Mouse (Mus musculus) urinary bladder, adult 18-20 months (tissue): ENCODE results near the gene Tmem51.

ENCODE experiments used
- DNase-seq, 2 experiments: peaks; one replicate each; pipeline ENCODE4 v3.0.0; 2022; ENCODE audit warnings: low spot score in 2 of 2, mixed read lengths in 2 of 2

Tmem51 gene

GRCm38 (mm10) chr4:142084131-142084899 lies at the start of gene Tmem51:
Gene Tmem51, minus strand, starts transcription at chr4:142084304.
- DNase-seq, result peak; percentile 62 to 81

GRCm38 (mm10) chr4:142130162-142130561 lies 46.1 kb upstream of the Tmem51 start:
- no peak for DNase-seq

- DNase-seq, result no peak
These were observed 43.2 kb upstream of the Tmem51 start for GRCm38 (mm10) chr4:142127275-142127788.

- no peak for DNase-seq
These were observed 42.7 kb upstream of the Tmem51 start for GRCm38 (mm10) chr4:142126641-142127274.

GRCm38 (mm10) chr4:142121164-142121563 lies 37.1 kb upstream of the Tmem51 start:
- no peak for DNase-seq

- DNase-seq, result no peak
These were observed 34.4 kb upstream of the Tmem51 start for GRCm38 (mm10) chr4:142118522-142118921.

- DNase-seq, result no peak
These were observed 33.9 kb upstream of the Tmem51 start for GRCm38 (mm10) chr4:142117993-142118392.

- DNase-seq, result peak in 1 of 2 experiments; percentile 42
These were observed 29.2 kb upstream of the Tmem51 start for GRCm38 (mm10) chr4:142113306-142113705.

- no peak for DNase-seq
These were observed 19.1 kb upstream of the Tmem51 start for GRCm38 (mm10) chr4:142103081-142103671.

- DNase-seq, result peak; percentile 72 to 89
These were observed 14.2 kb upstream of the Tmem51 start for GRCm38 (mm10) chr4:142098303-142098702.

- peak; percentile 34 to 53 for DNase-seq
These were observed 13.8 kb upstream of the Tmem51 start for GRCm38 (mm10) chr4:142097871-142098270.

- peak in 1 of 2 experiments; percentile 56 for DNase-seq
These were observed 11.6 kb upstream of the Tmem51 start for GRCm38 (mm10) chr4:142095513-142096241.

- DNase-seq, result no peak
These were observed 10.3 kb upstream of the Tmem51 start for GRCm38 (mm10) chr4:142094386-142094785.

- no peak for DNase-seq
These were observed 7.0 kb upstream of the Tmem51 start for GRCm38 (mm10) chr4:142091100-142091499.

- DNase-seq, result no peak
These were observed 5.9 kb upstream of the Tmem51 start for GRCm38 (mm10) chr4:142089966-142090365.

- no peak for DNase-seq
These were observed 4.7 kb upstream of the Tmem51 start for GRCm38 (mm10) chr4:142088836-142089235.

GRCm38 (mm10) chr4:142088409-142088808 lies 4.3 kb upstream of the Tmem51 start:
- DNase-seq, result no peak

- DNase-seq, result no peak
These were observed 946 bp upstream of the Tmem51 start for GRCm38 (mm10) chr4:142084936-142085563.

GRCm38 (mm10) chr4:142083762-142084130 lies 358 bp downstream of the Tmem51 start:
- peak; percentile 72 to 76 for DNase-seq

GRCm38 (mm10) chr4:142083193-142083592 lies 911 bp downstream of the Tmem51 start:
- DNase-seq, result no peak

GRCm38 (mm10) chr4:142082703-142083102 lies 1.4 kb downstream of the Tmem51 start:
- no peak for DNase-seq
